Mouse (Mus musculus): ENCODE data around the gene Ankrd26. TPM values are rescaled to one million over a fixed set of nuclear protein-coding genes. Genes with fewer than 3 reads are reported as not detected.
A peak's percentile ranks its signal among the peaks of the same experiment; 100 is the strongest.

Gene Ankrd26
- total RNA-seq, 2 experiments from 2014 or later: 8.2 to 8.5 TPM

GRCm38 (mm10) chr6:118482125-118482524 is 79.9 kb downstream of the Ankrd26 start:
- no peak for DNase-seq (ENCODE audit: extremely low spot score in 1 of 2, low spot score in 1 of 2)

DNA sequence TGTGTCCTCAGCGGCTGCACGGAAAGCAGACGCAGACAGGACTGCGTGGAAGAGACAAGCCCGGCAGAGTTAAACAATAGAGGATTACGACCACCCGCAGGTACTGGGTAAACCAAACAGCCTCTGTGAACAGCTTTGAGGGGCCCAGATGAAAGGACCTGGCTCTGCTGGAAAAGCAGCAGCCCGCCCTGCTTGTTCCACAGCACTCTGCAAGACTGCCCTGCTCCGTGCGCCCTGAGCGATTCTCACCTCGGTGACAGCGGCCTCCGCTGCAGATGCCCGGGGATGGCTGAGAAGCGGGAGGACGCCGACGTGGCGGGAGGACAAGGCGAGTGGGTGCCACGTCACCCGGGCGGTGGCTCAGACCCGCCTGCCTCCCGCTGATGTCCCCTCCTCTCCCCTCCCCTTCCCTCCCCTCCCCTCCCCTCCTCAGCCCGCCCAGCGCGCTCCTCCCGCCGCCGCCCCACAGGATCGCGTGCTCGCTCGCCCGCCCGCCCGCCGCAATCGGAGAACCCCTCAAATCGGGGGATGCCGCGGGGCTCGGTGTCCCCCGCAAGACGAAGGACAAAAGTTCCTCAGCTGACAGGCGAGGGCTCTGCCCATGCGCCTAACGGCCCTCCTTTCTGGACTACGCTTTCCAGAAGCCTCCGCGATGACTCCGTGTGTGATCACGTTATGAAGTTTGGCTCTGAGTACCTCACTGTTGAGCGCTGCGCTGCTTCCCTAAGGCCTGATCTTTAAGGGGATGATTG is 82.9 kb downstream of the Ankrd26 start, which contains the start of gene Zfp9:
Zfp9 (minus strand) TSS at position 364 of the 752 bp plus-strand sequence.
- peak; percentile 71 for DNase-seq (ENCODE audit: extremely low spot score in 1 of 2, low spot score in 1 of 2)

GRCm38 (mm10) chr6:118477875-118478785 is 83.9 kb downstream of the Ankrd26 start:
- DNase-seq (ENCODE audit: extremely low spot score in 1 of 2, low spot score in 1 of 2): no peak

- DNase-seq (ENCODE audit: extremely low spot score in 1 of 2, low spot score in 1 of 2): no peak
Observed at GRCm38 (mm10) chr6:118462069-118462705, 99.8 kb downstream of the Ankrd26 start.

- no peak for DNase-seq (ENCODE audit: extremely low spot score in 1 of 2, low spot score in 1 of 2)
Observed at GRCm38 (mm10) chr6:118457726-118458125, 104.3 kb downstream of the Ankrd26 start.

DNA sequence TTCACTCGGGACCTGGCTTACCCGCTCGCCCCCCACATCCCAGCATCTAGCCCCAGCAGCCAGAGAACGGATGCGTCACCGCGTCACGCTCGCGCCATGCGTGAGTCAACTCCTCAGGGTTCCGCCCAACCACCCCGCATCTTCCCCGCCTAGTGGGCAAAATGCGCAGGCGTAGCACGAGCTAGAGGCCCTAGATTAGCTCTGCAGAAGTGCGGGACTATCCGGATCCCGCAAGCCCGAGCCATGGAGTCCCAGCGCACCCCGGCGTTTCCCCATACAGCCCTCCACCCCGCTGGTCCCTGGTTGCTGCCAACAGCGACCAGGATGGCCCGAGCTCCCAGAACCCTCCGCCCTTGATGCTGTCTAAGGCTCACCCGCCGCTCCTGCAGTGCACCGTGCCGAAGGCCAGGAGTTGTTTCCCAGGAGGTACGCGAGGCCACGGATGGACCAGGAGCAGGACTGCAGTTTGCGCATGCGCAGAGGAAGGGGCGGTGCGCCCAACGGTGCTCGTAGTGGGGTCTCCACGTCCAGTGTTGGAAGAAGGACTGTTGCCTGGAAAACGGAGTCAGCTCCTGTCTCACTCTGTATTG is 106.9 kb downstream of the Ankrd26 start, which contains the start of gene Zfp248:
Zfp248 (minus strand) TSS at position 487 of the 590 bp plus-strand sequence.
- peak; percentile 87 to 90 for DNase-seq (ENCODE audit: extremely low spot score in 1 of 2, low spot score in 1 of 2)

- peak in 1 of 2 experiments; percentile 7 for DNase-seq (ENCODE audit: extremely low spot score in 1 of 2, low spot score in 1 of 2)
Observed at GRCm38 (mm10) chr6:118454452-118454851, 107.6 kb downstream of the Ankrd26 start.

Other genes with a start within 250 kb of the Ankrd26 start
- 10 to 100 TPM; 25.5 to 26.9 TPM for gene Bms1, start 142.8 kb downstream of the Ankrd26 start, total RNA-seq (2021)
- gene Zfp248, start 106.7 kb downstream of the Ankrd26 start, total RNA-seq (2021): 10 to 100 TPM; 14.4 to 14.9 TPM
- 10 to 100 TPM; 16.2 to 17.1 TPM for gene Zfp9, start 82.9 kb downstream of the Ankrd26 start, total RNA-seq (2021)